Mouse (Mus musculus) intestine, embryonic 15.5 days (tissue): ENCODE results near the gene Ercc6l. TPM values are rescaled to one million over a fixed set of nuclear protein-coding genes. Genes with fewer than 3 reads are reported as not detected.
"Not testable (repeated sequence)": the region's sequence is repeated elsewhere in the genome, so short reads cannot be mapped to it uniquely, and the experiment has no call there.

Experiments used
- ATAC-seq: fragments of 200-750 bp; cut with Nextera tagmentation; 2 replicates; pipeline ENCODE4 v1.8.0; 2017; ENCODE audit warnings: moderate TSS enrichment, moderate library complexity
- H3K27ac ChIP-seq: fragments of 300-500 bp; sonication (generic); 2 replicates; pipeline ENCODE4 v1.5.1; 2015; ENCODE audit warnings: mild to moderate bottlenecking, inconsistent platforms
- H3K27me3 ChIP-seq: fragments of 300-500 bp; sonication (generic); replicated peaks from 2 replicates; pipeline ENCODE4 v1.6.1; 2015; ENCODE audit warnings: inconsistent platforms
- H3K36me3 ChIP-seq: fragments of 300-500 bp; sonication (generic); 2 replicates; pipeline ENCODE4 v1.6.1; 2015; ENCODE audit warnings: inconsistent platforms
- H3K4me1 ChIP-seq: fragments of 300-500 bp; sonication (generic); replicated peaks from 2 replicates; pipeline ENCODE4 v1.6.1; 2015; ENCODE audit warnings: inconsistent platforms
- H3K4me2 ChIP-seq: fragments of 300-500 bp; sonication (generic); replicated peaks from 2 replicates; pipeline ENCODE4 v1.6.1; 2015; ENCODE audit warnings: mild to moderate bottlenecking, inconsistent platforms
- H3K4me3 ChIP-seq: fragments of 300-500 bp; sonication (generic); replicated peaks from 2 replicates; pipeline ENCODE4 v1.5.1; 2015; ENCODE audit warnings: inconsistent platforms
- H3K9ac ChIP-seq: fragments of 300-500 bp; sonication (generic); 2 replicates; pipeline ENCODE4 v1.6.1; 2015; ENCODE audit warnings: inconsistent platforms
- H3K9me3 ChIP-seq: fragments of 300-500 bp; sonication (generic); 2 replicates; pipeline ENCODE4 v1.6.1; 2016; ENCODE audit warnings: inconsistent platforms
- WGBS: fragments of 180-500 bp; shearing (Covaris S2); methylation state at CpG from one replicate; pipeline ENCODE4 v1.1.7; 2015; 5-methylcytosine and 5-hydroxymethylcytosine counted together
- polyA plus RNA-seq: library from polyadenylated mRNA; unstranded; fragments of >200 nt; fragmentation: Nextera tagmentation; extraction: Ambion mirVana; gene quantifications from 2 replicates; pipeline ENCODE4 v1.2.1, GENCODE M21; 2015

Ercc6l gene
- polyA plus RNA-seq, 1 experiment from 2014 or later = 11.2 TPM

DNA sequence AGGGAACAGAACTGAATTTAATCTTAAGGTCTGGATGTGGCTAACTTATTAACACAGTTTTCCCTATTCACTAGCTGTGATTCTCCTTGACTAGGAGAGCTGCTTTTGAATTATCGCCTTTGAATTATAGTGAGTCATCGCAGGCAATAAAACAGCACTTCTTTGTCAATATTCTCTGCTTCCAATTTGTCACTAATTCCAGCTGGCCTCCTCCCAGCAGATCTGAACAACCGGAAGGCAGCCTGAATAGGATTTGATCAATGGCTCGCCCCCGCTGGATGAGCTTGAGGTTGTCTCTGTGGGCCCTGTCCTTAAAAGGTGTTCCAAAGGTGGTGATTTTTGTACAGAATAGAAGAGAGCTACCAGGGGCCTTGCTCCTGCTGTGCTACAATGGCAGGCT, 9.6 kb upstream of the Ercc6l start:
- Histone ChIP-seq H3K27ac (no peak overlapping the region), H3K4me1 (no peaks in the 10 kb centered on the region), H3K36me3 (no peaks in the 10 kb centered on the region), H3K4me3 (no peak overlapping the region), H3K9me3 (no peaks in the 10 kb centered on the region), H3K4me2 (no peak overlapping the region), H3K27me3 (no peaks in the 10 kb centered on the region), H3K9ac (no peak overlapping the region)
- ATAC-seq = no peak
- WGBS = 55% methylated on average over 5 of the region's 5 CpGs

DNA sequence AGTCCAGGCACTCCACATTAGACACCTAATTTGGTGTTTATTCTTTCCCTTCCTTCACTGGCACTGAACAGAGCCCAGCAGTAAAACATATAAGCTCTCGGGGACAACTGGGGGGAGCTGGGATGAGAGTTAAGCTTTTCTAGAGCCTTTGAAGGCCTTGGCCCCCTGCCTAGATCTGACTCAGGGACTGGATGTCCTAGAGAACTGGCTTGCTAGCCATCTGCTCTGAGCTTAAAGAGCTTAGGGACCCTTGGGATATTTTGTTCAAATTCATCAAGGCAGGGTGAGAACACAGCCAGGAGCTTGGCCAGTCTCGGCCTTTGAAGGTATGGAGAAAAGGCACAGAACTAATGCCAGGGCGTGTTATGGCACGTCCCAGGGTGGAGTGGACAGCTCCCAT, 6.6 kb upstream of the Ercc6l start:
- Histone ChIP-seq H3K27me3 (no peaks in the 10 kb centered on the region), H3K4me2 (no peak overlapping the region), H3K36me3 (no peaks in the 10 kb centered on the region), H3K4me3 (no peak overlapping the region), H3K4me1 (no peaks in the 10 kb centered on the region), H3K27ac (no peak overlapping the region), H3K9ac (no peak overlapping the region), H3K9me3 (no peaks in the 10 kb centered on the region)
- WGBS = 65% methylated on average over 4 of the region's 4 CpGs
- no peak for ATAC-seq

DNA sequence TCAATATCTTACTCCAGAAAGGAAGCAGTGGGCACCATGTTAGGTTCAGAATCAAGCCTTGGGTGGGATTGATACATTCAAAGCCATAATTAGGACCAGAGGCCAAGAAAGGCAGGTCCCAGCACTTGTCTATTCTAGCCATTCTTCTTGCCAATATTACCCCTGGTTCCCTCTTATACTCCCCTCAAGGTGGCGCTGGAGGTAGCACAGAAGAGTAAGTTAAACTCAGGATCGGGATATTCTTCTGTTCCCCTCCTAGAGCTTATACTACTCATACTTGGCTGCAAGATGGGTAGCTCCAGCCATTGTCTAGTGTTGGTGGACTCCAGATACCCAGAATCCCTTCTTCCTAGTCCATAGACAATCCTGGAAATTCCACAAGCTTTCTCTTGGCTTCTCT, 6.2 kb upstream of the Ercc6l start:
- Histone ChIP-seq H3K9me3 (no peaks in the 10 kb centered on the region), H3K27ac (no peak overlapping the region), H3K36me3 (no peaks in the 10 kb centered on the region), H3K27me3 (no peaks in the 10 kb centered on the region; the same call in 1 of the 2 replicates), H3K4me2 (no peak overlapping the region), H3K4me3 (no peak overlapping the region), H3K4me1 (no peaks in the 10 kb centered on the region), H3K9ac (no peak overlapping the region)
- 41% methylated on average over 2 of the region's 2 CpGs for WGBS
- no peak for ATAC-seq

DNA sequence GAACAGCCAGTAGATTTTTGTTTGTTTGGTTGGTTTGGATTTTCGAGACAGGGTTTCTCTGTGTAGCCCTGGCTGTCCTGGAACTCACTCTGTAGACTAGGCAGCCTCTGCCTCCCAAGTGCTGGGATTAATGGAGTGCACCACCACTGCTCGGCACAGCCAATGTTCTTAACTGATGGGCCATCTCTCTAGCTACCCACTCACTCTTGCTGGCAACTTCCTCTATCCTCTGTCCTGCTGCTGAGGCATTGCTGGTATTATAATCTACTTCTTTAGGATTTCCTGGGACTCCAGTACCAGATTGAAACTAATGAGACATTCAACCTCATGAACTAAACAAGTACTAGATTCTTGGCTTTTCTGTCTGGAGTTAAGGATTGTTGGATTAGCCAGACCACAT, 3.6 kb upstream of the Ercc6l start:
- no peak overlapping the region for H3K4me2 ChIP-seq
- H3K9me3 ChIP-seq = no peaks in the 10 kb centered on the region
- WGBS = 78% methylated on average over 2 of the region's 2 CpGs
- H3K4me1 ChIP-seq = no peaks in the 10 kb centered on the region
- H3K9ac ChIP-seq = no peak overlapping the region
- ATAC-seq = no peak
- no peak overlapping the region for H3K4me3 ChIP-seq
- H3K27me3 ChIP-seq = no peaks in the 10 kb centered on the region; the same call in 1 of the 2 replicates
- no peak overlapping the region for H3K27ac ChIP-seq
- no peaks in the 10 kb centered on the region for H3K36me3 ChIP-seq

DNA sequence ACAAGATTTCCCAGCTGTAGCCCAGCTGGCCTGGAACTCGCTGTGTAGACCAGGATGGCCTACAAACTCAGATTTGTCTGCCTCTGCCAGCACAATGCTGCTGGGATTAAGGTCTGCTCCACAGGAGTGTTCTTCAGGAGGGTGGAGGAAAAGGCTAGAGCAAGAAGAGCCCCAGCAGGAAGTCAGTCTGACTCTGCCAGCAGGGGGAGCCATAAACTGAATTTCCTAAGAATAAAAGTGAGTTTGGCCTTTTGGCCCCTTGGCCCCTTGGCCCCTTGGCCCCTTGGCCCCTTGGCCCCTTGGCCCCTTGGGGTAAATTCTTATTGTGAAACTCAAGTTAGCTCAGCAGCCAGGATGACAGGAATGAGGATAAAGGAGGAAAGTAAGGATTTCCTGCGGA, 2.9 kb upstream of the Ercc6l start:
- Histone ChIP-seq H3K9ac (no peak overlapping the region), H3K9me3 (no peaks in the 10 kb centered on the region), H3K4me1 (no peaks in the 10 kb centered on the region), H3K27ac (no peak overlapping the region), H3K4me2 (no peak overlapping the region), H3K4me3 (no peak overlapping the region), H3K36me3 (no peaks in the 10 kb centered on the region), H3K27me3 (no peaks in the 10 kb centered on the region; the same call in 1 of the 2 replicates)
- no peak for ATAC-seq
- 71% methylated on average over 2 of the region's 2 CpGs for WGBS

DNA sequence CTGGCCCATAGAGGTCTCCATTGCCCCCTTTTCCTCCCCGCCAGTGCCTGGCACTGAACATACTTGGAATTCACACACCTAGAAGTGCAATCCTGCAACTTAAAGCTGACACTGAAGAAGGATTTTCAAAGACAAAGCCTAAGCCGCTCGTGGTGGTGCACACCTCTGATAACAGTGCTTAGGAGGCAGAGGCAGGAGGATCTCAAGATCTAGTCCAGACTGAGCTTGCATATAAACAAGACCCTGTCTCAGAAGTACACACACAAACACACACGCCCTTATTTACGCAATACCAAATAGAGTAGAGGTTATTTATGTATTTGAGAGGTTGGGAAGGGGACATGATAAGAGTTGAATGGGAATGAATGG, 516 bp upstream of the Ercc6l start:
- H3K9me3 ChIP-seq = no peaks in the 10 kb centered on the region
- ATAC-seq = no peak
- peak overlapping the region; percentile 34 for H3K4me3 ChIP-seq
- H3K36me3 ChIP-seq = no peaks in the 10 kb centered on the region
- H3K4me1 ChIP-seq = no peaks in the 10 kb centered on the region
- 49% methylated on average over 5 of the region's 5 CpGs for WGBS
- H3K27me3 ChIP-seq = no peaks in the 10 kb centered on the region; the same call in 1 of the 2 replicates
- peak overlapping the region; percentile 72; the same call in 1 of the 2 replicates for H3K27ac ChIP-seq
- peak overlapping the region; percentile 48 for H3K4me2 ChIP-seq
- peak overlapping the region; percentile 39; the same call in 1 of the 2 replicates for H3K9ac ChIP-seq

DNA sequence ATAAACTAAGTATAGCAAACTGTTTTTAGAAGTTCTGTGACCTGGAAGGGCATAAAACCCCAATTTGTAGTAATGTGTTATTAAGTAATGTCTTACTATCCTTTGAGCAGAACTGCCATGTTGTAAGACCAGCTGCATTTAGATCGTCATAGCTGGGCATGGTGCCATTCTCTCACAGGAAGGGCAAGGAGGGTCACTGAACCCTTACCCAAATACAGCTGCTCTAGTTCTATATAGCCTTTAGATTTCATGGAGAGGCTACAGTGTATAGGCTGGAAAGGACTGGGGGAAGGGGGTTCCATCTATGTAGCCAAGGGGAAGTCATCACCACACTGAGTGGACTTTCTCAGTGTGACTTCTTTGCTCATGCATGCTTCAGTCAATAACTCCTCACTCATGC, 15.7 kb downstream of the Ercc6l start:
- H3K36me3 ChIP-seq = 0 out of 2 replicates have a peak, but pooled peaks cover 4% of the 10 kb centered on the region
- no peak overlapping the region for H3K4me2 ChIP-seq
- H3K4me1 ChIP-seq = no peaks in the 10 kb centered on the region
- H3K27ac ChIP-seq = no peak overlapping the region
- H3K9ac ChIP-seq = no peak overlapping the region
- no peaks in the 10 kb centered on the region for H3K27me3 ChIP-seq
- 70% methylated on average over 1 of the region's 1 CpGs for WGBS
- no peak for ATAC-seq
- no peak overlapping the region for H3K4me3 ChIP-seq
- H3K9me3 ChIP-seq = no peaks in the 10 kb centered on the region

DNA sequence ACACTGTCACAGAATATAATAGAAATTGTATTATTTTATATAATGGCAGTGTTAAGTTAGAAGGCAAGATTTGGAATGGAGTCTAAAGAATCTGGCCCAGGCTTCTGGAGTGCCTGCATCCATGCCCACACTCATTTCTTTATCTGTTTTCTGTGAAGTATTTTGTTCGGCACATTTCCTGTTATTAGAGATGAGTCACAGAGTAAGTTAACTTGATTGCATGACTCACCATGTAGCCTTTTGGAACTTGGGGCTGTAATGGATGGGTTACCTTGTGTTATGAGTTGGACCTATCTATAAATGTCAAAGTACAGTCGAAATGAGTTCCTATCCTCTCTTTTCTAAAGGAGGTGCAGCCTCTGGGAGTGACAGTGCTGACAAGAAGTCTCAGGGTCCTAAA, 35.6 kb downstream of the Ercc6l start:
- WGBS = 69% methylated on average over 2 of the region's 2 CpGs
- no peak overlapping the region for H3K4me2 ChIP-seq
- H3K27me3 ChIP-seq = no peaks in the 10 kb centered on the region
- no peak overlapping the region for H3K9ac ChIP-seq
- no peaks in the 10 kb centered on the region for H3K9me3 ChIP-seq
- no peak overlapping the region for H3K4me3 ChIP-seq
- H3K27ac ChIP-seq = no peak overlapping the region
- ATAC-seq = no peak
- 0 out of 2 replicates have a peak, but pooled peaks cover 2% of the 10 kb centered on the region for H3K36me3 ChIP-seq
- no peaks in the 10 kb centered on the region for H3K4me1 ChIP-seq

DNA sequence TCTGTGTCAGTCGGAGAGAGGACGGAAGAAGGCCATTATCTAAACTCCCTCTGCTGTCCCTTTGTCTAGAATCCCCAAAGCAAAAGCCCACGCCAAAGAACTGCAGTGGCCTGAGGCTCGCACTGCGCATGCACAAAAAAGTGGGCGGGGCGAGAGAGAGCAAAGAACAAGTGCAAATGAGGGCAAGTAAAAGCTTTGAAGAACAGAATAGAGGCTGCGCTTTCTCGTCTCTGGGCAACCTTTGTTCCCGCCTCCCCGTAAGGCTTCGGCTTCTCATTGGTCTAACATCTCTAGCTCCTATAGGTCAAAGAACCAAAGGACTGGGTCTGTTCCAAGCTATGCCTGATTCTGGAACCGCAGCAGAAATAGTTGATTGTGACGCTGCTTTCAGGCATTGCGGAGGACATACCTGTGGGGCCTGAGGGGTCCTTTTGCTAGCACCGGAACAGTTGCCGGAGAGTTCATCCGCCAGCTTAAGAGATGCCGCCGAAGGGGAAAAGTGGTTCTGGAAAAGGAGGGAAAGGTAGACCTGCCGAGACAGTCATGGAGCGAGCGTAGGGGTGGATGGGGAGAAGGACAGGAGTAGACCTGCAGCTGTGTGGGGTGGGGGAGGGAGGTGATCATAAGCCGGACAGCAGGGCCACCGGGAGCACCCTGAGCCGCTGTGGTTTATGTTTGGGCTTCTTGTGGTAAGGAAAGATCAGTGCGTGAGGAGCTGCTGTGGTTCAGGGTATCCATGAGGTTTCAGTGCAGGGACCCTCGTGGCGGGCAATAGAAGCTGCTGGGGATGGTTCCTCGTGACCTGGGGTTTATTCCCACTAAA, 37.6 kb downstream of the Ercc6l start, which contains the start of gene Pin4:
Gene Pin4, plus strand, starts transcription at position 406 of the 823 bp plus-strand sequence.
- peak; percentile 99 for ATAC-seq
- Histone ChIP-seq H3K9me3 (no peaks in the 10 kb centered on the region), H3K4me3 (peak within 1 kb of the TSS; percentile 55), H3K27me3 (no peaks in the 10 kb centered on the region), H3K9ac (peak within 1 kb of the TSS; percentile 45), H3K27ac (no peak within 1 kb of the TSS), H3K36me3 (no peaks in the 10 kb centered on the region), H3K4me2 (peak within 1 kb of the TSS; percentile 53), H3K4me1 (no peaks in the 10 kb centered on the region)
- 15% methylated on average over 30 of the region's 30 CpGs for WGBS

DNA sequence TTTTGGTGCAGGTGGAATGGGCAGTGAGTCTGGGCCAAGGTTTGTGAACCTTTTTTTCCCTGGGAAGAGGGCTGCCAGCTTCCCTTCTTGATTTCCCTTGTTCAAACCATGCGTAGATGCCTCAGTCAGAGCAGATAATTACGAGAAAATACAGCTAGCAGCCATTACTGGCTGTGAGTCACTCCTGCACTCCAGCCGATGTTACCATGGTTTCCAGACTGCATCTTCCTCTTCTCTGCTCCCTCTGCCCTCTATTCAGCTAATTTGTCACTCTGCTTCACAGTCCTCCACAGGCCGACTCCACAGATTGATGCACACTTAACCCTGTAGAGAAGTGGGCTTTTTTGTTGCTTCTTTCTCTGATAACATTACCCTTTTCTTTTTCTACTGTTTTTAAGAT, 41.2 kb downstream of the Ercc6l start:
- H3K36me3 ChIP-seq = no peaks in the 10 kb centered on the region
- no peaks in the 10 kb centered on the region for H3K4me1 ChIP-seq
- H3K27ac ChIP-seq = no peak overlapping the region
- H3K4me3 ChIP-seq = no peak overlapping the region
- no peak for ATAC-seq
- H3K4me2 ChIP-seq = no peak overlapping the region
- WGBS = 52% methylated on average over 4 of the region's 4 CpGs
- H3K9ac ChIP-seq = no peak overlapping the region
- no peaks in the 10 kb centered on the region for H3K9me3 ChIP-seq
- H3K27me3 ChIP-seq = no peaks in the 10 kb centered on the region

DNA sequence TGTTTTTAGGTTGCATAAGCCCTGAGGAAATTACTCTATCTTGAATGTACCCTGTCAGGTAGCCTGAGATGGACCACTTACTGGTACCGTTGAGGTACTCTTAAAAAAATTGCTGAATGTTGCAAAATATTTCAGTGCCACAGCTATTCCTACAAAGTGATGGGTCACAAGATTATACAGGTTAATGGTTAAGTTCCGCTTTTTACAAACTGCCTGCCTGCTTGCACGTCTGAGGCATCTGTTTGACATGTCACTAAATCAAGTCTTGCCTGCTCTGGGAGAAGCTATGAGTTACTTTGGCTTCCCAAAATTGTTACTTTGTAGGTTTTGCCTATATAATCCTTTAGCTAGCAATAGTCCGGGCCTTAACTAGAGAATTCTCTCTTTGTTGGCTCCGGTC, 47.5 kb downstream of the Ercc6l start:
- H3K9me3 ChIP-seq, H3K9ac ChIP-seq, H3K36me3 ChIP-seq, H3K4me1 ChIP-seq, H3K4me3 ChIP-seq, H3K4me2 ChIP-seq, ATAC-seq, H3K27ac ChIP-seq, H3K27me3 ChIP-seq: not testable (repeated sequence)
- WGBS = 61% methylated on average over 5 of the region's 5 CpGs

DNA sequence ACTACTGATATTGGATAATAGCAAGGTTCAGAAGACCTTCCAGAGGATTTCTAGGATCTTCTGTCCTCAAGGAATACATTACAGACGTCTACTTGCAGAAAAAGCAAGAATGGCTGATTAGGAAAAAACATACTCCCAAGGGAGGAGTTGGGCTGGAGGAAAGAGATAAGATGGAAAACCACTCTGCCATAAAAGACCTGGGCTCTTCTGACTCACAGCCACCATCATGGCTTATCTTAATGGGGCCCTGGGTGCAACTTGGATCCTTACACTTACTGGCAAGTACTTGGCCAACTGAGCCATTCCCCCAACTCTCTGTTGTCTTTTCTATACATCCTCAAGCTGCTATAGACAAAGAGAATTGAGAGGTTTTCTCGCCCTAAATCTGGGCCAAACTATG, 53.1 kb downstream of the Ercc6l start:
- not testable (repeated sequence) for H3K9me3 ChIP-seq, H3K4me3 ChIP-seq, H3K9ac ChIP-seq, H3K36me3 ChIP-seq, H3K27ac ChIP-seq, ATAC-seq, H3K4me2 ChIP-seq, H3K27me3 ChIP-seq, H3K4me1 ChIP-seq
- 64% methylated on average over 2 of the region's 2 CpGs for WGBS

DNA sequence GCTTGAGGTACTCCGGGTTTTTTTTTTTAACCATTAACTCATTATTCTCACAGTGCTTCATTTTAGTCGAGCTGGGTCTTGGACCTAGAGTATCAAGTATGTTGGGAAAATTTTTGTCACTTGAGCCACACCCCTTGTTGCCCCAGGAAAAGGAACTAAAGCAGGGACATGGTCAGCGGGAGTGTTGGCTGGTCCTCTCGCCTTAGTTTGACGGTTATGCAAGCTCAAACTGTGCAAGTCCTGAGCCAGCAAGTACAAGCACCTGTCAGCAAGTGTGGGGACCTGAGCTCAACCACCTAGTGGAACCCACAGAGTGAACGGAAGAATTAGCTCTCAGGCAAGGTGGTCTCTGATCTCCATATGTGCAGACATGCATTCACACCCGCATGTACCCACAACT, 55.0 kb downstream of the Ercc6l start:
- Histone ChIP-seq H3K36me3 (no peaks in the 10 kb centered on the region), H3K27ac (no peak overlapping the region), H3K4me2 (no peak overlapping the region), H3K9ac (no peak overlapping the region), H3K27me3 (no peaks in the 10 kb centered on the region), H3K9me3 (no peaks in the 10 kb centered on the region), H3K4me3 (no peak overlapping the region), H3K4me1 (no peaks in the 10 kb centered on the region)
- no peak for ATAC-seq
- 71% methylated on average over 7 of the region's 7 CpGs for WGBS
